Mouse (Mus musculus) kidney, adult 10 weeks (tissue): ENCODE results near the gene Nmd3. TPM values are rescaled to one million over a fixed set of nuclear protein-coding genes. Genes with fewer than 3 reads are reported as not detected.

Experiments
- polyA plus RNA-seq: library from polyadenylated mRNA; stranded (reverse); fragments of 350-450 nt; fragmentation: Illumina TruSeq; extraction: RNeasy Lipid Tissue Mini Kit (QIAGEN cat#74804); gene quantifications from one replicate; pipeline ENCODE4 v1.2.3, GENCODE M21; 2014; ENCODE audit warnings: low read depth, low replicate concordance

The Nmd3 gene
- 141 TPM for polyA plus RNA-seq

GRCm38 (mm10) chr3:69721814-69722186, at the start of gene Nmd3:
Gene Nmd3 (plus strand): TSS chr3:69721985.

Other genes with a start within 250 kb of the Nmd3 start
- 57.2 TPM for gene B3galnt1, start 123.0 kb upstream of the Nmd3 start, polyA plus RNA-seq
- gene Sptssb, start 138.0 kb downstream of the Nmd3 start, polyA plus RNA-seq = 12.8 TPM